Mouse (Mus musculus): Measurements from ENCODE around the gene Krtap6-1.
"Not testable (repeated sequence)": the region's sequence is repeated elsewhere in the genome, so short reads cannot be mapped to it uniquely, and the experiment has no call there.

Gene Krtap6-1

GRCm38 (mm10) chr16:89031399-89031798, at the start of gene Krtap6-1:
Gene Krtap6-1 (plus strand): TSS chr16:89031699.
- DNase-seq (ENCODE audit: low read depth in 2 of 2, low spot score in 2 of 2): not testable (repeated sequence)

GRCm38 (mm10) chr16:89010659-89011058, 20.8 kb upstream of the Krtap6-1 start, which contains the start of gene Krtap22-2:
Gene Krtap22-2 (minus strand): TSS chr16:89010759.
- no peak for DNase-seq (ENCODE audit: low read depth in 2 of 2, low spot score in 2 of 2)

GRCm38 (mm10) chr16:89013973-89014372, 17.5 kb upstream of the Krtap6-1 start:
- DNase-seq (ENCODE audit: low read depth in 2 of 2, low spot score in 2 of 2): no peak

DNA sequence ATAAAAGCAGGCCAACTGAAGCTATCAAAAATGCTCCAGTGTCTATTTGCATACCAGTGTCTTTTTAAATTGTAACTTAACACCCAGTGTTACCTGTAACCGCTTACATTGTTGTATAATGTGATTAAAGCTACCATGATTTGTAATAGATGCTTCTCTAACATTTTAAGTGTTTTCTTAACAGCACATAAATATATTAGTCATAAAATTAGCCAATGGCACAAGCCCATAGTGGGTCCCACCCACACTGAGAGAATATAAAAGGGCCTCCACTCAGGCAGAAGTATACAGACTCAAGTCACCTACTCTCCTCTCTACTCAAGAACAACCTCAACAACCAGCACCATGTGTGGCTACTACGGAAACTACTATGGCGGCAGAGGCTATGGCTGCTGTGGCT, 16.5 kb upstream of the Krtap6-1 start, which contains the start of gene Gm10229:
Gm10229 (plus strand) TSS at position 301 of the 400 bp plus-strand sequence.
- DNase-seq (ENCODE audit: low read depth in 2 of 2, low spot score in 2 of 2): not testable (repeated sequence)

DNA sequence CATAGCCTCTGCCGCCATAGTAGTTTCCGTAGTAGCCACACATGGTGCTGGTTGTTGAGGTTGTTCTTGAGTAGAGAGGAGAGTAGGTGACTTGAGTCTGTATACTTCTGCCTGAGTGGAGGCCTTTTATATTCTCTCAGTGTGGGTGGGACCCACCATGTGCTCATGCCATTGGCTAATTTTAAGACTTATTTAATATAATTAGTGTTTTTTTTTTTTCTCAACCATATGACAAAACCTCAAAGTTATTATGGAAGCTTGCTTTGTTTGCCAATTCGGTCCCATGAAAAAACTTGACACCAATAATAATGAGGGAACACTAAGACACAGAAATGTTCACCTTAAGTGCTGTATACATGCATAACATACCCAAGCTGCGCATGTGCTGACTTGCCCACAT, 9.9 kb downstream of the Krtap6-1 start, which contains the start of gene Gm10228:
Gm10228 (minus strand) TSS at position 101 of the 400 bp plus-strand sequence.
- not testable (repeated sequence) for DNase-seq (ENCODE audit: low read depth in 2 of 2, low spot score in 2 of 2)

- no peak for DNase-seq (ENCODE audit: low read depth in 2 of 2, low spot score in 2 of 2)
These were observed 16.3 kb downstream of the Krtap6-1 start, which contains the start of gene Krtap6-5 for GRCm38 (mm10) chr16:89047783-89048182. Gene Krtap6-5 (minus strand): TSS chr16:89047883.

GRCm38 (mm10) chr16:89063902-89064301, 32.4 kb downstream of the Krtap6-1 start, which contains the start of gene 1110025L11Rik:
Gene 1110025L11Rik (minus strand): TSS chr16:89064002.
- not testable (repeated sequence) for DNase-seq (ENCODE audit: low read depth in 2 of 2, low spot score in 2 of 2)

DNA sequence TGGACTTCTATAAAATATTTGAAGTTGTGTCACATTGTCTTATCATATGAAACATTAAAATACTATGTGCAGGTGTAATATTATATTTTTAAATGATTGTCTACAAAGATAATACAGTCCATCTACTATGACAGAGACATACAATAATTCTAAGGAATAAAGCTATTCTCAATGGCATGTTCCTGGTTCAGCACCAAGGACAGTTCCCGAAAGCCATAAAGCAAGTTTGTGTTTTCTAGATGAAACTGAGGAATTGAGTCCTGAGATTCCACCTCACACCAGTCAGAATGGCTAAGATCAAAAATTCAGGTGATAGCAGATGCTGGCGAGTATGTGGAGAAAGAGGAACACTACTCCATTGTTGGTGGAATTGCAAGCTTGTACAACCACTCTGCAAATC, 39.5 kb downstream of the Krtap6-1 start:
- not testable (repeated sequence) for DNase-seq (ENCODE audit: low read depth in 2 of 2, low spot score in 2 of 2)

Data from CD8-positive naive resting alpha-beta T cell, adult 2 months (primary cell).